Mouse (Mus musculus): ENCODE measurements around the gene Cul7. TPM values are rescaled to one million over a fixed set of nuclear protein-coding genes. Genes with fewer than 3 reads are reported as not detected.
A peak's percentile ranks its signal among the peaks of the same experiment; 100 is the strongest.

The Cul7 gene
- total and polyA plus RNA-seq, 3 experiments, result 33.3 to 82.5 (median 68.1) TPM

DNA sequence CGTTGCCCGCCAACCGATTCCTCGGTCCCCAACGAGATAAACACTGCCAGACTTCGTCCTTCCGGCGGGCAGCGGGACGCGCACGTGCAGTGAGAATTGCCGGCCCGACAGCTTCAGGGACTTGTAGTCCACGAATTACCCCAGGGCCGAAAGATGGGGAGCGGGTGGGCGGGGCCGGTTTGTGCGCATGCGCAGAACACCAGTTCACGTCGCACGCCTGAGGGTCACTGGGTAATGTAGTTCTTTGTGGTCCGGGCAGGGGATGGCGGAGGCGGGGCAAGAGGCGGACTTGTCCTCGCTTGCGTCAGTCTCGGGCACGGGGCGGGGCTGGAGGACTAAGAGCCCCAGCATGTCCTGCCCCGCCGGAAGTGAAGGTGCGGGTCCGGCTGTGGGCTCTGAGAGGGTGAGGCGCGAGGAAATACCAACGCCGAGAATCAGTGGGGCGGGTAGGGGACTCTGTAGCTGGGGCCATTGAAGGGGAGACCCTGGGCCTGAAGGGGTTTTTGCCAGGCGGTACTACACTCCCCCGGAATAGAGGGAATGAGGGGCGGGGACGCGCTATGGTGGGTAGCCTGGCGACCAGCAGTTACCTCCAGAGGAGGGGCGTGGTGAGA lies 30.7 kb downstream of the Cul7 start, which contains the start of gene Klhdc3 (continued):
- TF ChIP-seq USF1 (IDR thresholded peaks at IDR 0.05; ENCODE audit: low read depth, low read length) (no peak), USF2 (conservative IDR thresholded peaks at IDR 0.05; ENCODE audit: low read depth, low read length) (no peak), MXI1 (IDR thresholded peaks at IDR 0.05; ENCODE audit: low read depth, low read length) (peak; percentile 77), MAZ (IDR thresholded peaks at IDR 0.05; ENCODE audit: low read depth, low read length) (peak; percentile 56; the same call in 1 of the 2 replicates), ZKSCAN1 (IDR thresholded peaks at IDR 0.05; ENCODE audit: borderline replicate concordance, low read depth, low read length) (no peak), E2F4 (IDR thresholded peaks at IDR 0.05; ENCODE audit: insufficient replicate concordance, low read depth, low read length) (no peak), PAX5 (IDR thresholded peaks at IDR 0.05; ENCODE audit: low read length) (no peak), KAT2A (IDR thresholded peaks at IDR 0.05; ENCODE audit: insufficient replicate concordance, low read length) (peak; percentile 82; the same call in 1 of the 2 replicates), MAFK (IDR thresholded peaks at IDR 0.05; ENCODE audit: insufficient replicate concordance, low read length) (no peak), CHD1 (IDR thresholded peaks at IDR 0.05; ENCODE audit: low read depth, low read length) (no peak), POLR2AphosphoS2 (IDR thresholded peaks at IDR 0.05; ENCODE audit: low read depth, low read length) (peak; percentile 72; the same call in 1 of the 2 replicates), ETS1 (conservative IDR thresholded peaks at IDR 0.05; ENCODE audit: low read depth, low read length) (no peak), MEF2A (IDR thresholded peaks at IDR 0.05; ENCODE audit: borderline replicate concordance, low read depth, low read length) (no peak), MAX (IDR thresholded peaks at IDR 0.05; ENCODE audit: low read length) (no peak; the same call in 1 of the 2 replicates), SMC3 (IDR thresholded peaks at IDR 0.05; ENCODE audit: low read depth, low read length) (no peak), MYC (IDR thresholded peaks at IDR 0.05; ENCODE audit: low read depth, low read length) (no peak), CTCF (conservative IDR thresholded peaks at IDR 0.05 in 1 of 2, IDR thresholded peaks at IDR 0.05 in 1 of 2; ENCODE audit: low read depth in 2 of 2, low read length in 2 of 2) (no peak), NELFE (IDR thresholded peaks at IDR 0.05; ENCODE audit: low read depth, low read length) (peak; percentile 86), SIN3A (IDR thresholded peaks at IDR 0.05; ENCODE audit: low read length) (peak; percentile 60), JUN (IDR thresholded peaks at IDR 0.05; ENCODE audit: insufficient read depth, low read depth, low read length) (no peak), TBP (conservative IDR thresholded peaks at IDR 0.05; ENCODE audit: low read depth, low read length) (no peak)

GRCm38 (mm10) chr17:46681466-46682118 lies 31.5 kb downstream of the Cul7 start:
- TF ChIP-seq GABPA (IDR thresholded peaks at IDR 0.05; ENCODE audit: insufficient replicate concordance, low read depth, low read length) (no peak), POLR2AphosphoS2 (IDR thresholded peaks at IDR 0.05; ENCODE audit: low read depth, low read length) (peak; percentile 19; the same call in 1 of the 2 replicates)
- Histone ChIP-seq H3K4me3 (replicated peaks in 1 of 3; ENCODE audit: low read depth in 2 of 3, low read length in 2 of 3, poor library complexity in 1 of 3) (peak overlapping the region; percentile 68 to 86 (median 74)), H3K27me3 (replicated peaks) (no peaks in the 10 kb centered on the region), H3K9me3 (replicated peaks; ENCODE audit: low read length) (no peaks in the 10 kb centered on the region), H3K36me3 (replicated peaks in 1 of 2; ENCODE audit: control insufficient read depth in 1 of 2, insufficient read depth in 1 of 2, low read length in 1 of 2) (peaks cover 58 to 69% of the 10 kb centered on the region in 2 experiments), H3K27ac (ENCODE audit: insufficient read depth, low read depth) (0 out of 2 replicates have a peak overlapping the region, but pooled peaks have one; percentile 3), H3K4me2 (ENCODE audit: insufficient read depth, low read depth, poor library complexity, severe bottlenecking) (peak overlapping the region; percentile 76), H3K79me2 (replicated peaks; ENCODE audit: control insufficient read depth, extremely low read depth, insufficient read depth, poor library complexity, severe bottlenecking) (peaks cover 29% of the 10 kb centered on the region), H3K9ac (ENCODE audit: insufficient read depth, low read depth) (peak overlapping the region; percentile 71), H3K4me1 (ENCODE audit: control insufficient read depth in 1 of 2, insufficient read depth in 2 of 2) (peaks cover 7 to 29% of the 10 kb centered on the region in 2 experiments)
- in situ Hi-C loops (cut with MboI; ENCODE audit: low pct_ligation_motif_present, low pct_unique_long_range_greater_than_20kb, low sequenced_read_pairs), result no loop called here
- dilution Hi-C loops (cut with MboI; ENCODE audit: extremely low pct_ligation_motif_present, extremely low pct_unique_long_range_greater_than_20kb, low sequenced_read_pairs), result no loop called here
- DNase-seq (ENCODE audit: extremely low read depth), result no peak

Data from CH12.LX (cell line).